Mouse (Mus musculus): ENCODE results near the gene Qk. TPM values are rescaled to one million over a fixed set of nuclear protein-coding genes. Genes with fewer than 3 reads are reported as not detected.
A peak's percentile ranks its signal among the peaks of the same experiment; 100 is the strongest.

The Qk gene
- polyA plus RNA-seq, 1 experiment from 2014 or later: 37.3 TPM

GRCm38 (mm10) chr17:10321092-10321491 lies 1.4 kb upstream of the Qk start:
- no peak for ATAC-seq (ENCODE audit: insufficient number of reproducible peaks, insufficient read depth, low FRiP score, low read depth)
- H3K36me3 ChIP-seq (ENCODE audit: control insufficient read depth, insufficient read depth, low read length): no peaks in the 10 kb centered on the region
- no peaks in the 10 kb centered on the region for H3K9me3 ChIP-seq (ENCODE audit: control insufficient read depth, low read depth, low read length)
- H3K9ac ChIP-seq (replicated peaks; ENCODE audit: low read depth, low read length): no peak overlapping the region
- no peak overlapping the region for H3K27ac ChIP-seq (ENCODE audit: low read length)
- WGBS: 38% methylated on average over 1 of the region's 1 CpGs
- H3K4me2 ChIP-seq (replicated peaks; ENCODE audit: low read depth, low read length): no peak overlapping the region; the same call in 1 of the 2 replicates
- H3K27me3 ChIP-seq (ENCODE audit: control insufficient read depth, insufficient read depth, low read length): no peaks in the 10 kb centered on the region
- H3K4me1 ChIP-seq (ENCODE audit: control insufficient read depth, insufficient read depth, low read length): peaks cover 9% of the 10 kb centered on the region; the same call in 1 of the 2 replicates
- no peak overlapping the region for H3K4me3 ChIP-seq (ENCODE audit: low read depth, low read length)

- Histone ChIP-seq H3K27me3 (ENCODE audit: control insufficient read depth, insufficient read depth, low read length) (no peaks in the 10 kb centered on the region), H3K4me2 (replicated peaks; ENCODE audit: low read depth, low read length) (peak overlapping the region; percentile 56), H3K4me3 (ENCODE audit: low read depth, low read length) (peak overlapping the region; percentile 79), H3K4me1 (ENCODE audit: control insufficient read depth, insufficient read depth, low read length) (peaks cover 9% of the 10 kb centered on the region; the same call in 1 of the 2 replicates), H3K27ac (ENCODE audit: low read length) (peak overlapping the region; percentile 97; the same call in 1 of the 2 replicates), H3K9me3 (ENCODE audit: control insufficient read depth, low read depth, low read length) (no peaks in the 10 kb centered on the region), H3K9ac (replicated peaks; ENCODE audit: low read depth, low read length) (peak overlapping the region; percentile 92), H3K36me3 (ENCODE audit: control insufficient read depth, insufficient read depth, low read length) (no peaks in the 10 kb centered on the region)
- 20% methylated on average over 10 of the region's 10 CpGs for WGBS
- no peak for ATAC-seq (ENCODE audit: insufficient number of reproducible peaks, insufficient read depth, low FRiP score, low read depth)
Observed at GRCm38 (mm10) chr17:10320456-10320790, 769 bp upstream of the Qk start.

- H3K4me1 ChIP-seq (ENCODE audit: control insufficient read depth, insufficient read depth, low read length): peaks cover 11% of the 10 kb centered on the region; the same call in 1 of the 2 replicates
- H3K9ac ChIP-seq (replicated peaks; ENCODE audit: low read depth, low read length): peak overlapping the region; percentile 95
- no peak overlapping the region for H3K4me2 ChIP-seq (replicated peaks; ENCODE audit: low read depth, low read length)
- H3K27ac ChIP-seq (ENCODE audit: low read length): peak overlapping the region; percentile 97
- peak overlapping the region; percentile 79 for H3K4me3 ChIP-seq (ENCODE audit: low read depth, low read length)
- no peaks in the 10 kb centered on the region for H3K27me3 ChIP-seq (ENCODE audit: control insufficient read depth, insufficient read depth, low read length)
- no peak for ATAC-seq (ENCODE audit: insufficient number of reproducible peaks, insufficient read depth, low FRiP score, low read depth)
- 0% methylated on average over 37 of the region's 46 CpGs for WGBS
- H3K36me3 ChIP-seq (ENCODE audit: control insufficient read depth, insufficient read depth, low read length): no peaks in the 10 kb centered on the region
- no peaks in the 10 kb centered on the region for H3K9me3 ChIP-seq (ENCODE audit: control insufficient read depth, low read depth, low read length)
Observed at GRCm38 (mm10) chr17:10319431-10319684, 296 bp downstream of the Qk start.

DNA sequence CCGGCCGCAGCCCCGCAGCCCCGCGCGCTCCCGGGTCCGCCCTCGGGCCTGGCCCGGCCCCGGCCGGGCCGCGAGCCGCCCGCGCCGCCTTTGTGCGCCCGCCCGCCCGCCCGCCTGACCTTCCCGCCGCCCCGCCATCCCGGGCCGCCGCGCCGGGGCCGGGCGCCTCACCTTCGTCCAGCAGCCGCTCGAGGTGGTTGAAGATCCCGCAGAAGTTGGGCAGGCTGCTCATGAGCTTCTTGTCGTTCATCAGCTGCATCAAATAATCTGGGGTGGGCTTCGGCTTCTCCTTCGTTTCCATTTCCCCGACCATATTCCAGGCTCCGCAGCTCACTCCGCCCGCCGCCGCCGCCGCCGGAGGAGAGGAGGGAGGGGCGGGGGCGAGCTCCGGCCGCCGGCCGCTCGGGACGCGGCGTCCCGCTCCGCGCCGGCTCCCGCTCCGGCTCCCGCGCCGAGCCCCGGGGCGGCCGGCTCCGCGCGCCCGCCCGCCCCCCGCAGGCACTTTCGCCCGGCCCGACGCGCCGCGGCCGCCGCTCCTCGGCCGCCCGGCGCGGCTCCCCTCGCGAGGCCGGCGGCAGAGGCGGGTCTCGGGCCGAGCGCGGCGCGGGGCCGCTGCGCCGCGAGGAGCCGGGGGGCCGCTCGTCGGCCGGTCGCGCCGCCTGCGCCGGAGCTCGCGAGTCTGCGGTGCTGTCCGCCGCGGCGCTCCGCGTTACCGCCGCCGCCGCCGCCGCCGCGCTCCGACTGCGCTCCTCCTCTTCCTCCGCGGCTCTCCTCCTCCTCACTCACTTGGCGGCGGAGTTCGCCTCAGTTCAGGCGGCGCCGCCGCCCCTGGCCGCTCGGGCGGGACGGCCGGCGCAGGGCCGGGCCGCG lies 858 bp downstream of the Qk start:
- Histone ChIP-seq H3K9me3 (ENCODE audit: control insufficient read depth, low read depth, low read length) (no peaks in the 10 kb centered on the region), H3K9ac (replicated peaks; ENCODE audit: low read depth, low read length) (peak overlapping the region; percentile 95), H3K4me3 (ENCODE audit: low read depth, low read length) (peak overlapping the region; percentile 79), H3K36me3 (ENCODE audit: control insufficient read depth, insufficient read depth, low read length) (no peaks in the 10 kb centered on the region), H3K4me2 (replicated peaks; ENCODE audit: low read depth, low read length) (peak overlapping the region; percentile 62; the same call in 1 of the 2 replicates), H3K27ac (ENCODE audit: low read length) (peak overlapping the region; percentile 97), H3K27me3 (ENCODE audit: control insufficient read depth, insufficient read depth, low read length) (no peaks in the 10 kb centered on the region), H3K4me1 (ENCODE audit: control insufficient read depth, insufficient read depth, low read length) (peaks cover 15% of the 10 kb centered on the region; the same call in 1 of the 2 replicates)
- peak; percentile 56 for ATAC-seq (ENCODE audit: insufficient number of reproducible peaks, insufficient read depth, low FRiP score, low read depth)
- under 1% methylated on average over 89 of the region's 153 CpGs for whole genome bisulfite sequencing

GRCm38 (mm10) chr17:10317981-10318551 lies 1.6 kb downstream of the Qk start:
- no peaks in the 10 kb centered on the region for H3K36me3 ChIP-seq (ENCODE audit: control insufficient read depth, insufficient read depth, low read length)
- peaks cover 15% of the 10 kb centered on the region; the same call in 1 of the 2 replicates for H3K4me1 ChIP-seq (ENCODE audit: control insufficient read depth, insufficient read depth, low read length)
- H3K4me2 ChIP-seq (replicated peaks; ENCODE audit: low read depth, low read length): peak overlapping the region; percentile 62
- peak overlapping the region; percentile 95 for H3K9ac ChIP-seq (replicated peaks; ENCODE audit: low read depth, low read length)
- H3K27ac ChIP-seq (ENCODE audit: low read length): peak overlapping the region; percentile 97
- H3K27me3 ChIP-seq (ENCODE audit: control insufficient read depth, insufficient read depth, low read length): no peaks in the 10 kb centered on the region
- no peaks in the 10 kb centered on the region for H3K9me3 ChIP-seq (ENCODE audit: control insufficient read depth, low read depth, low read length)
- ATAC-seq (ENCODE audit: insufficient number of reproducible peaks, insufficient read depth, low FRiP score, low read depth): no peak
- under 1% methylated on average over 44 of the region's 46 CpGs for WGBS
- H3K4me3 ChIP-seq (ENCODE audit: low read depth, low read length): peak overlapping the region; percentile 79

DNA sequence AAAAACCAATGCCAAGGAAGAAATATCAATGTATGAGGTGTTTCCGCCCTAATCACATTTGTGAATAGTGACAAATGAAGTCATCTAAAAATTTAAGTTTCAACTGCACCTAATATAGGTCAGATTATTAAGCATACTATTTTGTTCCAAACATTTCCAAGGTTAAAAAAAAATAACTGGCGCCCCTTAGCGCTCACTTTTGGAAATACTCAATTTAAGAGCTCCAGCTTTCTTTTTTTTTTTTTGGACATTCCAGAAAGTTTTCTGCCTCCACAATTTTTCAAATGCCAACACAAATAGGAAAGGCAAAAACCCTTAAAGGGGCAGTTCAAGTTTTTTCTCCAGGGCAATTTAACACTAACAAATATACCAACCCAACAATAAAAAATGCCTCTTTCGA lies 2.5 kb downstream of the Qk start:
- Histone ChIP-seq H3K27ac (ENCODE audit: low read length) (peak overlapping the region; percentile 97; the same call in 1 of the 2 replicates), H3K4me3 (ENCODE audit: low read depth, low read length) (peak overlapping the region; percentile 79), H3K9ac (replicated peaks; ENCODE audit: low read depth, low read length) (peak overlapping the region; percentile 95), H3K9me3 (ENCODE audit: control insufficient read depth, low read depth, low read length) (no peaks in the 10 kb centered on the region), H3K36me3 (ENCODE audit: control insufficient read depth, insufficient read depth, low read length) (no peaks in the 10 kb centered on the region), H3K4me2 (replicated peaks; ENCODE audit: low read depth, low read length) (peak overlapping the region; percentile 62), H3K4me1 (ENCODE audit: control insufficient read depth, insufficient read depth, low read length) (peaks cover 15% of the 10 kb centered on the region; the same call in 1 of the 2 replicates), H3K27me3 (ENCODE audit: control insufficient read depth, insufficient read depth, low read length) (no peaks in the 10 kb centered on the region)
- ATAC-seq (ENCODE audit: insufficient number of reproducible peaks, insufficient read depth, low FRiP score, low read depth): no peak
- 6% methylated on average over 4 of the region's 4 CpGs for WGBS

GRCm38 (mm10) chr17:10316446-10316845 lies 3.2 kb downstream of the Qk start:
- Histone ChIP-seq H3K9me3 (ENCODE audit: control insufficient read depth, low read depth, low read length) (no peaks in the 10 kb centered on the region), H3K9ac (replicated peaks; ENCODE audit: low read depth, low read length) (no peak overlapping the region), H3K4me1 (ENCODE audit: control insufficient read depth, insufficient read depth, low read length) (peaks cover 12% of the 10 kb centered on the region; the same call in 1 of the 2 replicates), H3K27me3 (ENCODE audit: control insufficient read depth, insufficient read depth, low read length) (no peaks in the 10 kb centered on the region), H3K27ac (ENCODE audit: low read length) (no peak overlapping the region), H3K4me3 (ENCODE audit: low read depth, low read length) (peak overlapping the region; percentile 79), H3K4me2 (replicated peaks; ENCODE audit: low read depth, low read length) (peak overlapping the region; percentile 62), H3K36me3 (ENCODE audit: control insufficient read depth, insufficient read depth, low read length) (no peaks in the 10 kb centered on the region)
- ATAC-seq (ENCODE audit: insufficient number of reproducible peaks, insufficient read depth, low FRiP score, low read depth): no peak
- WGBS: 2% methylated on average over 1 of the region's 1 CpGs

- H3K4me2 ChIP-seq (replicated peaks; ENCODE audit: low read depth, low read length): no peak overlapping the region
- WGBS: 50% methylated on average over 1 of the region's 1 CpGs
- H3K4me3 ChIP-seq (ENCODE audit: low read depth, low read length): no peak overlapping the region
- H3K9me3 ChIP-seq (ENCODE audit: control insufficient read depth, low read depth, low read length): no peaks in the 10 kb centered on the region
- no peaks in the 10 kb centered on the region for H3K27me3 ChIP-seq (ENCODE audit: control insufficient read depth, insufficient read depth, low read length)
- H3K27ac ChIP-seq (ENCODE audit: low read length): no peak overlapping the region
- no peaks in the 10 kb centered on the region for H3K36me3 ChIP-seq (ENCODE audit: control insufficient read depth, insufficient read depth, low read length)
- H3K9ac ChIP-seq (replicated peaks; ENCODE audit: low read depth, low read length): no peak overlapping the region
- ATAC-seq (ENCODE audit: insufficient number of reproducible peaks, insufficient read depth, low FRiP score, low read depth): no peak
- H3K4me1 ChIP-seq (ENCODE audit: control insufficient read depth, insufficient read depth, low read length): peaks cover 11% of the 10 kb centered on the region; the same call in 1 of the 2 replicates
Observed at GRCm38 (mm10) chr17:10310046-10310445, 9.6 kb downstream of the Qk start.

Measured in stomach, embryonic 14.5 days (tissue).